Mouse (Mus musculus): ENCODE measurements at regions not wholly inside any gene's neighbourhood (a gene's known extent, or its start where the extent isn't known, plus 50 kb on each side); places are given as distances from the start of the nearest gene placed in this dataset.

DNA sequence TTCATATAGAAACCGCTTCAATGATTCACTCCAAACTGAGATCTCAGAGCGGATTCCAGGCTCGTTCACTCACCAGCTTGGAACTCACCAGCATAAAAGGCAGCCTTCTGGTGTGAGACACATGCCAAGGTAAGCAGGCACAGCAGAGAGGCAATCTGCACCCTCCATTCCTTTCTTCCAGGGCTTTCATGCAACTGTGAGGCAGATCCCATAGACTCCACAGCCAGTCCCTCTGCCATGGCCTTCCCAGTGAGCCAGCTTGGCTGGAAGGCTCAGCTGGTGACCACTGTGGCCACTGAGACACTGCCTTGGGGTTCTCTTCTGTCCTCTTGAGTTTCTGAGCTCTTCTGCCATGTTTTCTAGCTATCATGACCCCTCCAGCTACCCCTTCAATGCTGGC lies 84.5 kb upstream of the Gm9887 start:
- TF ChIP-seq MAX (IDR thresholded peaks at IDR 0.05), result no peak
- TF ChIP-seq CTCF (IDR thresholded peaks at IDR 0.05; ENCODE audit: control insufficient read depth, insufficient read depth, insufficient read length), result no peak
- TF ChIP-seq FOSL1 (IDR thresholded peaks at IDR 0.05; ENCODE audit: insufficient read depth, low read length, poor library complexity, severe bottlenecking), result no peak
- TF ChIP-seq CEBPB (IDR thresholded peaks at IDR 0.05; ENCODE audit: low read depth), result no peak
- no peak for TF ChIP-seq MYOG (IDR thresholded peaks at IDR 0.05; ENCODE audit: control insufficient read depth, extremely low read depth, insufficient read length)
- TF ChIP-seq MYOD1 (IDR thresholded peaks at IDR 0.05; ENCODE audit: control insufficient read depth, insufficient read length, low read depth), result no peak
- no peak for TF ChIP-seq USF1 (IDR thresholded peaks at IDR 0.05; ENCODE audit: low read depth)
- Histone ChIP-seq H3K27me3 (ENCODE audit: control insufficient read depth, insufficient read depth, insufficient read length) (no peaks in the 10 kb centered on the region), H3K79me2 (ENCODE audit: control insufficient read depth, insufficient read depth) (no peaks in the 10 kb centered on the region), H3K4me3 (ENCODE audit: insufficient read depth, poor library complexity, severe bottlenecking) (no peak overlapping the region), H3K79me3 (ENCODE audit: low read depth) (no peaks in the 10 kb centered on the region), H3K36me3 (ENCODE audit: control insufficient read depth, insufficient read depth) (no peaks in the 10 kb centered on the region), H3ac (ENCODE audit: control insufficient read depth, insufficient read length, low read depth) (no peak overlapping the region)

DNA sequence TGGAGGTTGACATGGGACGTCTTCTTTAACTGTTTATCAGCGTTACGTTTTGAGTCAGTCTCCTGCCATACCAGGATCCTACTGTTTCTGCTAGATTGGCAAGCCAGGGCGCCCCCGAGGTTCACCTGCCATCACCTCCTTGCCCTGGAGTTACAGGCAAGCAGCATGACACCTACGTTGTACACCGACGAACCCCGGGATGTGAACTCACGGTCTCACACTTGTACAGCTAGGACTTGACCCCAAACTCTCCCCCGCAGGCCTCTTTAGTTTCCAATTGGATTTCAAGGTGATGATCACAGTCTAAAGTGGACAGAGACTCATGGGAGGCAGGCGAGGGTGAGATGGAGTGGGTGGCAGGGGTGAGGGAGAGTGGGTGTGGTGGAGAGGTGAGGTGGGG lies 83.9 kb upstream of the Gm9887 start:
- Histone ChIP-seq H3K79me3 (ENCODE audit: low read depth) (no peaks in the 10 kb centered on the region), H3ac (ENCODE audit: control insufficient read depth, insufficient read length, low read depth) (no peak overlapping the region), H3K27me3 (ENCODE audit: control insufficient read depth, insufficient read depth, insufficient read length) (no peaks in the 10 kb centered on the region), H3K4me3 (ENCODE audit: insufficient read depth, poor library complexity, severe bottlenecking) (no peak overlapping the region), H3K79me2 (ENCODE audit: control insufficient read depth, insufficient read depth) (no peaks in the 10 kb centered on the region), H3K36me3 (ENCODE audit: control insufficient read depth, insufficient read depth) (no peaks in the 10 kb centered on the region)
- TF ChIP-seq FOSL1 (IDR thresholded peaks at IDR 0.05; ENCODE audit: insufficient read depth, low read length, poor library complexity, severe bottlenecking) (no peak), CEBPB (IDR thresholded peaks at IDR 0.05; ENCODE audit: low read depth) (no peak), CTCF (IDR thresholded peaks at IDR 0.05; ENCODE audit: control insufficient read depth, insufficient read depth, insufficient read length) (no peak), MYOG (IDR thresholded peaks at IDR 0.05; ENCODE audit: control insufficient read depth, extremely low read depth, insufficient read length) (no peak), USF1 (IDR thresholded peaks at IDR 0.05; ENCODE audit: low read depth) (no peak), MYOD1 (IDR thresholded peaks at IDR 0.05; ENCODE audit: control insufficient read depth, insufficient read length, low read depth) (no peak), MAX (IDR thresholded peaks at IDR 0.05) (no peak)

DNA sequence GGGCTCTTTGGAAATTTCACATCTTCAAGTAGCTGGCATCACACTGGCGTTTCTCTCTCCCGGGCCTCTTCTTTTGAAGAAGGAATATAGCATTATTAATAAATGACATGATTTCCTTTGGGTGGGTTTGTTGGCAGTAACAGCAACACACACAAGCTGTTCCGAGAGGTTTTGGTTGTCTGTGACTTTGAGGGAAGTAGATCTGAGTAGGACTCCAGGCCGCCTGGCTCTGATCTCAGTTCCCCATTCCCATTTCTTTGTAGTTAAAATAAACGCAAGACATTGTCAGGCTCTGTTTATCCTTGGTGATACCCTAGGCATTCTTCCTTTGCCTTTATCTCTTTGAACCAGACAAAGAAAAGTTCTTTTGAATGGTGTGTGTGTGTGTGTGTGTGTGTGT lies 83.3 kb upstream of the Gm9887 start:
- Histone ChIP-seq H3ac (ENCODE audit: control insufficient read depth, insufficient read length, low read depth) (no peak overlapping the region), H3K36me3 (ENCODE audit: control insufficient read depth, insufficient read depth) (no peaks in the 10 kb centered on the region), H3K4me3 (ENCODE audit: insufficient read depth, poor library complexity, severe bottlenecking) (no peak overlapping the region), H3K79me3 (ENCODE audit: low read depth) (no peaks in the 10 kb centered on the region), H3K27me3 (ENCODE audit: control insufficient read depth, insufficient read depth, insufficient read length) (no peaks in the 10 kb centered on the region), H3K79me2 (ENCODE audit: control insufficient read depth, insufficient read depth) (no peaks in the 10 kb centered on the region)
- TF ChIP-seq CTCF (IDR thresholded peaks at IDR 0.05; ENCODE audit: control insufficient read depth, insufficient read depth, insufficient read length) (no peak), MAX (IDR thresholded peaks at IDR 0.05) (no peak), USF1 (IDR thresholded peaks at IDR 0.05; ENCODE audit: low read depth) (no peak), CEBPB (IDR thresholded peaks at IDR 0.05; ENCODE audit: low read depth) (no peak), MYOD1 (IDR thresholded peaks at IDR 0.05; ENCODE audit: control insufficient read depth, insufficient read length, low read depth) (no peak), FOSL1 (IDR thresholded peaks at IDR 0.05; ENCODE audit: insufficient read depth, low read length, poor library complexity, severe bottlenecking) (no peak), MYOG (IDR thresholded peaks at IDR 0.05; ENCODE audit: control insufficient read depth, extremely low read depth, insufficient read length) (no peak)

DNA sequence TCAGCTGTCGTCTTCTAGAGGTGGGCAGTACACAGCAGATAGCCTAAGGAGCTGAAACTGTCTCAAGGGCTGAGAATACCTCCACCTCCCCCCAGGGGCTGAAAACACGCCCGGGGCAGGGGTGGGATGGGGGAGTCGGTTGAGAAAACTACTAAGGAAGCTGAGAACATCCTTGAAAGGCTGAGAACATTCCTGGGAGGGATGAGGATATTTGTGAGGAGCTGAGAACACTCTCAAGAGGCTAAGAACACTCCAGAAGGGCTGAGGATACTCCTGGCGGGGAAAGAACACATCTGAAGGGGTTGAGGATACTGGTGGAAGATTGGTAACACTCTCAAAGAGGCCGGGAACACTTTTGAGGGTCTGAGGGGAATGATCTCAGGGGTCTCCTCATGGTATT lies 81.3 kb upstream of the Gm9887 start:
- no peaks in the 10 kb centered on the region for H3K36me3 ChIP-seq (ENCODE audit: control insufficient read depth, insufficient read depth)
- H3K27me3 ChIP-seq (ENCODE audit: control insufficient read depth, insufficient read depth, insufficient read length), result no peaks in the 10 kb centered on the region
- H3ac ChIP-seq (ENCODE audit: control insufficient read depth, insufficient read length, low read depth), result no peak overlapping the region
- H3K79me2 ChIP-seq (ENCODE audit: control insufficient read depth, insufficient read depth), result no peaks in the 10 kb centered on the region
- H3K4me3 ChIP-seq (ENCODE audit: insufficient read depth, poor library complexity, severe bottlenecking), result no peak overlapping the region
- TF ChIP-seq MAX (IDR thresholded peaks at IDR 0.05) (no peak), USF1 (IDR thresholded peaks at IDR 0.05; ENCODE audit: low read depth) (no peak), CEBPB (IDR thresholded peaks at IDR 0.05; ENCODE audit: low read depth) (no peak), FOSL1 (IDR thresholded peaks at IDR 0.05; ENCODE audit: insufficient read depth, low read length, poor library complexity, severe bottlenecking) (no peak), CTCF (IDR thresholded peaks at IDR 0.05; ENCODE audit: control insufficient read depth, insufficient read depth, insufficient read length) (no peak), MYOD1 (IDR thresholded peaks at IDR 0.05; ENCODE audit: control insufficient read depth, insufficient read length, low read depth) (no peak), MYOG (IDR thresholded peaks at IDR 0.05; ENCODE audit: control insufficient read depth, extremely low read depth, insufficient read length) (no peak)
- H3K79me3 ChIP-seq (ENCODE audit: low read depth), result no peaks in the 10 kb centered on the region

DNA sequence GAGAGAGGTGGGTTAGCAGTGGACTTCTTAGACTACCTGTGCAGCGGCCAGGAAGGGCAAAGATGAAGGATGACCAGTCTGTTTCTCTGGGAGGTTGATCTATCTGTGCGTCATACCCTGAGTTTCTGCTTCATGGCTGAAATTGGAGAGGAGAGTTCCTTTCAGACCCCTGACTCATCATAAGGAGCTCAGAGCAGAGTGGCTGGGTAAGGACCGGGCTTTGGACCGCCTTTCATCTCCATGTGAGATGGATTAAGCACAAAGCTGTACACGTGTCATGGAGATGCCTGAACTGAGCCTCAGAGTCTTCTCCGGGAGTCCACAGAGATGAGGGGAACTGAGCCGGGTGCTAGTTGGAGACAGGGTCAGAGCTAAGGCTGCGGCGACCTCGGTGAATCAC lies 80.7 kb upstream of the Gm9887 start:
- TF ChIP-seq MYOG (IDR thresholded peaks at IDR 0.05; ENCODE audit: control insufficient read depth, extremely low read depth, insufficient read length), result no peak
- no peak for TF ChIP-seq MYOD1 (IDR thresholded peaks at IDR 0.05; ENCODE audit: control insufficient read depth, insufficient read length, low read depth)
- TF ChIP-seq MAX (IDR thresholded peaks at IDR 0.05), result no peak
- no peak for TF ChIP-seq USF1 (IDR thresholded peaks at IDR 0.05; ENCODE audit: low read depth)
- no peak for TF ChIP-seq FOSL1 (IDR thresholded peaks at IDR 0.05; ENCODE audit: insufficient read depth, low read length, poor library complexity, severe bottlenecking)
- Histone ChIP-seq H3K36me3 (ENCODE audit: control insufficient read depth, insufficient read depth) (no peaks in the 10 kb centered on the region), H3K27me3 (ENCODE audit: control insufficient read depth, insufficient read depth, insufficient read length) (no peaks in the 10 kb centered on the region)

DNA sequence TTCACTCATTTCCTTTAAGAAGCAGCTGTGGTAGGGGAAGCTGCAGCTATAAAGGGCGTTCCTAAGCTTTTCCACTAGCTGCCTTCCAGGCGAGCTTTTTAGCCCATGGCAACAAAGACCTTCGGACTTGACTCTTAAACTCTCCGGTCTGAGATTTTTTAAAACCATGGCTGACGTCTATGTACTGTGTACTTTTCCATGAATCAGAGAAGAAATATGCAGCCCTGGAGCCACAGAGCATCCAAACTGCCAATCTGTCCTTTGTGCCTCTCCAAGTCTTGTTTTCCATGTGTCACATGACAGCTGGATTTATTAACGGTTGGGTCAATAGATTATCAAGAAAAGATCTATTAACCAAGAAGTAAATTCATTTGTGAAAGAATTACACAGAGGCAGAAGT lies 78.9 kb upstream of the Gm9887 start:
- no peaks in the 10 kb centered on the region for H3K27me3 ChIP-seq (ENCODE audit: control insufficient read depth, insufficient read depth, insufficient read length)
- TF ChIP-seq CEBPB (IDR thresholded peaks at IDR 0.05; ENCODE audit: low read depth), result no peak
- no peak for TF ChIP-seq CTCF (IDR thresholded peaks at IDR 0.05; ENCODE audit: control insufficient read depth, insufficient read depth, insufficient read length)
- no peak for TF ChIP-seq MAX (IDR thresholded peaks at IDR 0.05)
- no peak for TF ChIP-seq MYOD1 (IDR thresholded peaks at IDR 0.05; ENCODE audit: control insufficient read depth, insufficient read length, low read depth)
- no peak for TF ChIP-seq MYOG (IDR thresholded peaks at IDR 0.05; ENCODE audit: control insufficient read depth, extremely low read depth, insufficient read length)
- peak; percentile 54 for TF ChIP-seq FOSL1 (IDR thresholded peaks at IDR 0.05; ENCODE audit: insufficient read depth, low read length, poor library complexity, severe bottlenecking)
- peak; percentile 93 for TF ChIP-seq USF1 (IDR thresholded peaks at IDR 0.05; ENCODE audit: low read depth)
- H3K79me3 ChIP-seq (ENCODE audit: low read depth), result no peaks in the 10 kb centered on the region
- H3K4me3 ChIP-seq (ENCODE audit: insufficient read depth, poor library complexity, severe bottlenecking), result no peak overlapping the region
- H3K36me3 ChIP-seq (ENCODE audit: control insufficient read depth, insufficient read depth), result no peaks in the 10 kb centered on the region
- H3K79me2 ChIP-seq (ENCODE audit: control insufficient read depth, insufficient read depth), result no peaks in the 10 kb centered on the region
- H3ac ChIP-seq (ENCODE audit: control insufficient read depth, insufficient read length, low read depth), result no peak overlapping the region

More for the DNA sequence above, 80.7 kb upstream of the Gm9887 start:
- no peaks in the 10 kb centered on the region for H3K79me2 ChIP-seq (ENCODE audit: control insufficient read depth, insufficient read depth)
- H3K4me3 ChIP-seq (ENCODE audit: insufficient read depth, poor library complexity, severe bottlenecking), result no peak overlapping the region
- no peaks in the 10 kb centered on the region for H3K79me3 ChIP-seq (ENCODE audit: low read depth)
- H3ac ChIP-seq (ENCODE audit: control insufficient read depth, insufficient read length, low read depth), result peak overlapping the region; percentile 12

Data from C2C12 (cell line).